Mouse (Mus musculus) stomach, postnatal 0 days (tissue): ENCODE measurements at regions not wholly inside any gene's neighbourhood (a gene's known extent, or its start where the extent isn't known, plus 50 kb on each side); places are given as distances from the start of the nearest gene placed in this dataset.

Experiments used
- CTCF ChIP-seq: IDR thresholded peaks from 2 replicates; pipeline ENCODE4 v1.5.1; 2016; ENCODE audit warnings: antibody characterized with exemption, low read depth, mild to moderate bottlenecking, moderate library complexity
- EP300 ChIP-seq: optimal IDR thresholded peaks from 2 replicates; pipeline ENCODE3; 2016; ENCODE audit warnings: antibody characterized with exemption

GRCm38 (mm10) chr17:9540156-9540555 lies 118.3 kb downstream of the Gm17728 start:
- TF ChIP-seq CTCF (no peak), EP300 (no peak)
